Mouse (Mus musculus): ENCODE results near the gene Mybbp1a. TPM values are rescaled to one million over a fixed set of nuclear protein-coding genes. Genes with fewer than 3 reads are reported as not detected.

Gene Mybbp1a
- total RNA-seq, 2 experiments from 2014 or later, result 164 to 264 TPM

DNA sequence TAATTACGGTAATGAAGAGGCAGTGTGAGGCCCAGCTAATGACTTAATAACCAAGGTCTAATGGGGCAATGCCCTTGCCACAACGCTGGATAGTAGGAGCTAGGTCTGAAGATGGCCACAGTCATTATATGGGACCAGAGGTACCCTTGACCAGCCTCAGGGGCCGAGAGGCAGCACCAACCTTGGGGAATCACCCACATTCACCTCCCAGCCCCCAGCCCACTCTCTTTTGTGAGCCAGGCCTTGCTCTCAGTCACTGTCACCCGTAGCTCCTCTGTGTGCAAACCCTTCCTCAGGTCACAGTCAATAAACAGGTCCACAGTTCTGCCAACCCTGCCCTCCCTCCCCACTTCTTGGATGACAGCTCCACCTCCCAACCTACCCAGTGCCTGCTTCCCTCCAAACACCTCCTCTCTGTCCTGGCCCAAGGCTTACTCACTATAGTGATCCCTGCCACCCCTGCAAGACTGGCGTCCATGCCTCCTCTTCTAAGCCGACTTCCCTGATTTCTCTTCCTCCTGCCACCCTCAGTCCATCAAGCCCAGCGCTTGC, 35.0 kb downstream of the Mybbp1a start:
- no peak for ATAC-seq (replicated peaks; ENCODE audit: poor library complexity)

DNA sequence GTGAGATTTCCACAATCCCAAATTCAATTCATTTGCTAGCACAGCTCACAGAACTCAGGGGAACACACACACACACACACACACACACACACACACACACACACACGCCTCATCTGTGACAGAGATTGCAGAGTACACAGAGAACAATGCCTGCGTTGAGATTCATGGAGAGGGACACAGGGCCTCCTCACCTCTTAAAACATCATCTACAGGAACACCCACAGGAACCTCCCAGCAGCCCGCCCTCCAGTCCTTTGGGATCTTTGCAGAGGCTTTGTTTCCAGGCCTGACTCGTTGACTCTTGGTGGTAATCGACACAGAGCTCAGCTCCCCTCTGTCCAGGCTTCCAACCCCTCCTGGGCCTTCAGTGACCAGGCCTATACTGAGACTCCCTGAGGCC, 36.0 kb downstream of the Mybbp1a start:
- ATAC-seq (replicated peaks; ENCODE audit: poor library complexity), result no peak

DNA sequence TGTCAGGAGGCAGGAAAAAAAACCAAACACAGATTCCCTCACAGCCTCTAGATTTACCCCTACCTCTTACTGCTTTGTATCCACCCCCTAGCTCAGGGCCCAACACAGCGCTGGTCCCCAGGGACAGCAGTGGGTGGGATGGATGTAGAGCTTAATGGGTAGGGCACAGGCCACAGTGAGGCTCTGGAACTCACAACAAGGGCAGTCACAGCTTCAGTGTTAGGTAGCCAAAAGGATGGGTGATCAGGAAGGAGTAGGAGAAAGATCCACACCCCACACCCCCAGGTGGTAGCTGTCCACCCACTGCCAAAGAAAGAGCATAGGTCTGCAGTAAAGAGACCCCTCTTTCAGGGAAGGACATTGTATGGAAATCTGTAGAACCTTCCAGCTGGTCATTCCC, 36.5 kb downstream of the Mybbp1a start:
- ATAC-seq (replicated peaks; ENCODE audit: poor library complexity), result no peak

DNA sequence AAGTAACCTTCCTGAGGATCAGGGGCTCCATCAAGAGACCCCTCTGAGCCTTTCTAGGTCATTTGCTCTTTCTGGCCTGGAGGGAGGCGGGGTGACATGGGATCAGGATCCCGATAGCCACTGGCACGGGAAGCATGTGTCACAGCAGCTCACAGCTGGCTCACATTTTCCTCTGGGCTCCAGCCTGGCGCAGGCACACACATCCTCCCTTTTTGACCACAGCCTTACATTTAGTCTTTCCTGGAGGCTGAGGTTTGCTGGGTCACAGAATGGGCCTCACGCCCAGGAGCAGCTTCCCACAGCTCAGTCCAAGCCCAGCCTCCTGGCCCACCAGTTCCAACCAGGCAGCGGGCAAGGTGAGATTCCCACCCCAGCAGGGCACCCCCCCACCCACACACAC, 37.1 kb downstream of the Mybbp1a start:
- no peak for ATAC-seq (replicated peaks; ENCODE audit: poor library complexity)

DNA sequence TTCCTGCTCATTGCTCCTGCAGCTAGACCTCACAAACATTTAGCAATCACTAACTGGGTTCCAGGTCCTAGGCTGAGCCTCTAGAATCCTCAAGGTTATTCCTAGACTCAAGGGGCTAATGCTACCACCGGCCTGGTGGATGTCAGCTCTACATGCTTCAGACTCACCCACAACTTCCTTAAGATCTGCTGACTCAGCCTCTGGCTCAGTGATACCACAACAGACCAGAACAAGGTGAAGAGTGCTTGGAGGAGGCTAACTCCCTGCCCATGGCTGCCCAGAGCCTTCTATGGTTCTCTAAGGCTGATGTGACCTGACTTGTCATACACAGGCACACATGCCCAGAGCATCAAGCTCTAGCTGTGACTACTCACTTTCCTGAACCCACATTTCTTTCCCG, 38.3 kb downstream of the Mybbp1a start:
- ATAC-seq (replicated peaks; ENCODE audit: poor library complexity), result peak; percentile 18; the same call in 1 of the 2 replicates

DNA sequence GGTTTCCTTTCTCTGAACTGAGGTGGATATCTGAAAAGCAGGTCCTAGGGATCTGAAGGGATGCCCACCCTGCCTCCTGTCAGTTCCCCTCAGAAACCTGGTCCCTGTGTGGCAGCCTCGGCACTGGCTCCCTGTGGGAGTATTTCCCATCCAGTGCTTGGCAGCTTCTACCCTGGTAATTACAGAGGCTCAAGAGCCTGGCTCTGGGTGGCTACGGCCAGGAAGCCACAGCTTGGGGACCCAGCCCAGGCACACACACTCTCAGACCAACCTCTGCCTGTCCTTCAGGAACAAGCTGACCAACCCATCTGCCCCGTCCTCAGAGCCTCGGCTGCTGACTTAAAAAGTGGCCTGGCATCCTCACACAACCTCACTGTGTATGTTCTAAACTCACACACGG, 40.2 kb downstream of the Mybbp1a start:
- ATAC-seq (replicated peaks; ENCODE audit: poor library complexity), result no peak

DNA sequence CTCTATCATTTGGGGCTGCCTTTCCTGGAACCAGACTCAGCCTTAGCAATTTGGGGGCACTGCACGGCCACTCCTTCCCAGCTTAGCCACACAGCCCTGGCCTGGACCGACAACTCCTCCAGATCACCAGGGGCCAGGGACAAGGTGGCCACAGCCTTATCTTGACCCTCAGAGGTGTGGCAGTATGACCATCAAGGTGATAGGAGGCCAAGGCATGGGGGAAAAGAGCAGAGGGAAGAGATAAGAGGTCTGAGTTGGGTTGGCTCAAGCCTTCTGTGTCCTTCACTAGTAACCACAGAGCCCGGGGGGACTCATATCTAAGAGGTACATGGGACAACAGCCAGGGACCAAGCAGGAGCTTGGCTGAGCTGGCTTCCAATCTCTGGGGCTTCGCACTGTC, 40.8 kb downstream of the Mybbp1a start:
- ATAC-seq (replicated peaks; ENCODE audit: poor library complexity), result peak; percentile 27

DNA sequence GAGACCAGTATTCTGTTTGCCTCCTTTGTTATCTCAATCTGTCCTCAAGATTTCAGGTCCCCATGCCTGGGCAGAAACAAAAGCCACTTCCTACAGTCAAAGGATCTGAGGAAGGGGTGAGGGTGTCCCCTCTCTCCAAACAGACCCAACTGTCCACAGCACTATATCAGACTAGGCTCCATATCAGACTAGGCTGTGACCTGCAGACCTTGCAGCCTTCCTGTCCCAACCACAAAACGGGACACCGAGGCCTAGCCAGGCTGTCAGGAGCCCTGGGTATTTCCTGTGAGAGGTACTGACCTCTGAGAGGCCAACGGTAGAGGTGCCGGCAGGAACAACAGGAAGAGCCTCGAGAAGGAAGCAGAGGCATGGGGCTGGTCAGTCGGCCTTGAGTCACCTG, 43.4 kb downstream of the Mybbp1a start:
- peak; percentile 36 for ATAC-seq (replicated peaks; ENCODE audit: poor library complexity)

DNA sequence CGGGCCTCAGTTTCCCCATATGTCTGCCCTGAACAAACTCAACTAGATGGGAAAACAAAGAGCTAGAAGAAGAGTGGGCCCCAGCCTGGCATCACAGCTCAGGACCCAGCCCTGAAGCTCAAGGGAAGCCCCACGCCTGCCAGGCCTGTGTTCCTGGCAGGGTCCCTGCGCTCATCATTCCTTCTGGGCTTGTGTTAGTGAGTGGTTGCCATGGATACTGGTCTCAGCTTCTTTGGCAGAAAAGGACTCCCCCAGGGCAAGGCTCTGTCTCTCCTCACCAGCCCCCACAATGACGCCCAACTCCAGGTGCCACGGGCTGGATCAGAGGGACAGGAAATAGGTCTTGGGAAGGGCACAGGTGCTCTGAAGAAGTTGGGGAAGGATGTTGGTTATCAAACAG, 44.0 kb downstream of the Mybbp1a start:
- no peak for ATAC-seq (replicated peaks; ENCODE audit: poor library complexity)

DNA sequence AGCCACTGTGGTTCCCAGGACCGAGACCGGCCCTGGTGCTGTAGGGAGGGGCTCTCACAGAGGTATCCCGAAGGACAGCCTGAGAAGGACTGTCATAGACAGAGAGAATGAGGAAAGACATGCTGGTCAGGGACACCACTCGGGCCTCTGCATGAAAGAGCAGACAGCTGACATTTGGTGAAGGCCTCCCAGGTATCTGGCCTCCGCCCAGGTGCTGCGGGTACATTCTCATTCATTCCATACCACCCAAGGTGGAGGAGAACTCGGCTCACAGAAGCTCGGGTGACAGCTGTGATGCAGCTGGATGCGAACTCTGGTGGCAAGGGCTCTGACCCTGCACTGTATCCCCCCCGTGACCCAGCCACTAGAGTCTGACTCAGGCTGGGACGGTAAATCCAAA, 44.8 kb downstream of the Mybbp1a start:
- no peak for ATAC-seq (replicated peaks; ENCODE audit: poor library complexity)

DNA sequence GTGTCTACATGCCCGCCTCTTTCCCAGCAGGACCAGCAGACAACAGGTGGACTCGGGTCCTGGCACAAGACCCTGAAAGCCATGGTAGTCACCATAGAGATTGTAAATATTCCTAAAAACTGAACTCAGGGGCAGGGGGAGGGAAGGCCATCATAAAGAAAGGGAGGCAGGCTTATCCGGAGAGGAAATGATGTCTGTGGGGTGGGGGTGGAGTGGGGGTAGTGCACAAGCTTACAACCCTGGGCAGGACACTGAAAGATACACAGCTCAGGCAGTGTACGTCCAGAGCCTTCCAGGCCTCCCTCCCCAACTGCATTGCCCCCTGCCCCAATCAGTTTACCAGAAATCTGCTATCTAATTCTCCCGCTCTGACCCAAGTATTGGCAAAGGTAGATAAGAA, 46.0 kb downstream of the Mybbp1a start:
- ATAC-seq (replicated peaks; ENCODE audit: poor library complexity), result no peak

DNA sequence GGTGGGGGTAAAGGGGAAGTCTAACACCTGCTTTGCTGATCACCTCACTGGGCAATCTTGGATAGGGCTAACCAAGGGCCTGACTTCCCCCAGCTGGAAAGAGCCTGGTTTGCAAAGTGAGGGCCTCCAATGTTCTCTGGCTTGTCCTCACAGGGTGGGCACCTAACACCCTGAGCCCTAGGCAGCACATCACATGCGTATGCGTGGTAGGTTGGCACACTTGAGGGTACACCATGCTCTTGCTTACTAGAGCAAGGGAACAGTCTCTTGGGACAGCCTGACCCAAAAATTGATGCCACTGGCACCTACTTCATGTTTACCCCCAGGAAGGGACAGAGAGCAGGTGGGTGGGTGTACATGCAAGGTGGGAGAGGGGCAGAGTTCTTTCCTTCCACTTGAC, 46.6 kb downstream of the Mybbp1a start:
- no peak for ATAC-seq (replicated peaks; ENCODE audit: poor library complexity)

DNA sequence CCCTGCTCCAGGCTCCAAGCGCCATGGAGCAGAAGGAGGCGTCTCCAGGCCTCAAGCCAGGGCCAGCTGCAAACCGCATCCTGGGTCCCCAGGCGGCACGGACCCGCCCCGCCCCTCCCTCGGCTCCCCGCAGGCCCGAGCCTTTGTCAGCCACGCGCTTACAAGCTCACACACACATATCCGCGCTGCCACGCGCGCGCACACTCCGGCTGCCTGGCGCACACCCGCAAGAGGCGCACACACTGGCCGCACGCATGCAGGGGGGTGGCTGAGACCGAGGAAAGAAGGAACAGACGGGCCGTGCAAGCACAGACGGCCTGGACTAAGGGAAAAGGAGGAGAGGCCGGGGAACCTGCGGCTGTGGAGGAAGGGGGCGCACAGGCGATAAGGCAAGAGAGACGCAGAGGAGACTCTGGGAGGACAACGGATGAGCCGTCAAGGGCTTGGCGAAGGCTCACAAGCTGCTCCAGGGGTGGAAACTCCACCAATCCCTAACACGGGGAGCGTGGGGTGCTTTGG, 47.7 kb downstream of the Mybbp1a start:
- peak; percentile 32 for ATAC-seq (replicated peaks; ENCODE audit: poor library complexity)

DNA sequence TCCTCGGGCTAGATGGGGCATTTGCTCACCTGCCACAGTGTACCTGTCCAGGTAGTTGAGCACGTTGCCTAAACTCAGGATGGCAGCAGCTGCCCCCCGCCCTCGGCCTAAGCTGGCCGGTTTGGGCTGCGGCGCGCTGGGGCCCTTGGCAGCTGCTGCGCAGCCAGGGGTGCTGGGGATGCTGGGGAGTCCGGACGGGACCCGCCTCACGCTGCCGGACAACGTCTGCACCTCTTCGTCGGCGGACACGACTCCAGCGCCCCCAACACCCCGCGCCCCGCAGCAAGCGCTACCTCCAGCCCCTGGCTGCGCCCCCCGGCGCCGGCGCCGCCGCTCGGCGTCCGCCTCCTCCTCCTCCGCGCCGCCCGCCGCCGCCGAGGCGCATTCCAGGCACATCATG, 48.2 kb downstream of the Mybbp1a start:
- no peak for ATAC-seq (replicated peaks; ENCODE audit: poor library complexity)

DNA sequence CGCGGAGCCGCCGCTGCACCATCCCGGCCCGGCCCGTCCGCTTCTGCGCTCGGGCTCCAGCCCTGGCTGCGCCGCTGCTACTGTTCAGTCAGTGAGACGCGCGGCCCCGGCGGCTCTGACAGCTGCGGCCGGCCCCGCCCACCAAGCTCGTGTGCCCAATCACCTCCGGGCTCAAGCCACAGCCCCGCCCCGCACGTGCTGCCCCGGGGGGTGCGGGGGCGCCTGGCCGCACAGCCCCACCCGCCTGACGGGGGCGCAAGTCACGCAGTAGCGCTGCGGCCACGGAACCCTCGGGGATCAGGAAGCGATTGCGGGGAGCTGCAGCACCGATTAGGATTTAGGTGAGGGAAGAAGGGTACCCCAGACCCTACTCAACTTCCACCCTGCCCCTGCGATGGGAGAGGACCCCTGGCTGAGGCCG, 48.7 kb downstream of the Mybbp1a start, which contains the start of gene Spns2:
Spns2 (minus strand) TSS at position 24 of the 421 bp plus-strand sequence.
- ATAC-seq (replicated peaks; ENCODE audit: poor library complexity), result peak; percentile 75

DNA sequence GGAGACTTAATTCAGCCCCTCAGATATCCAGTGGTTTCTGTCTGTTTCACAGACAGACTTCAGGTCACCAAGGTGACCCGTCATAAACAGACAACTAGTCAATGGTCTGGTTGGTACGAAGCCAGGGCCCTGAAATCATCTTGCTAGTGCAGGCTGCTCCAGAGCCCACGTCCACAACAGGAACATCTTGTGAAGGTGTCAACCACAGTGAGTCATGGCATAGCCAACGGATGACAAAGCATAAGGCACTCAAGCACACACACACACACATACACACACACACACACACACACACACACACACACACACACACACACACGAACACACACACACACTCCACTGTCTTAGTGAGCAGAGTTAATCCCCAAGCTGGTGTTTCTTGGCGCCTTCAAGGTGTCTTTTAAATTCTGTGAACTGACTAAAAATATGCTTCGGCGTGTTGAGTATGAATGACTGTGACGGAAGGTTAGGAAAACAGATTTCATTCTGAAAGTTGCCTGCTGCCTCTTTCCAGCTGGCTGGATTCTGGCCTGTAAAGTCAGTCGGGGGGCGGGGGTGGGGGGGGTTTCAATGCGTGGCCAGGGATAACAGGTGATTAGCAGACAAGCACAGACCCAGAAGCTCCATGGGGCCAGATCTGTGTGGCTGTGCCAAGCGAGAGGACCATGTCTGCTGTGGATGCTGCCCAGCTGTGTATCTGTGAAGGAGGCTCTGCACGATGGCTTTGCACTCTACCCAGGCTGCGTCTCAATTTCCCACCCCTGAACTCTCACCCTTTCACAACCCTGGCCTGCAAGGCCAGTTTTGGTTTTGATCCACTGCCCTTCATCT, 50.2 kb downstream of the Mybbp1a start:
- ATAC-seq (replicated peaks; ENCODE audit: poor library complexity), result no peak

DNA sequence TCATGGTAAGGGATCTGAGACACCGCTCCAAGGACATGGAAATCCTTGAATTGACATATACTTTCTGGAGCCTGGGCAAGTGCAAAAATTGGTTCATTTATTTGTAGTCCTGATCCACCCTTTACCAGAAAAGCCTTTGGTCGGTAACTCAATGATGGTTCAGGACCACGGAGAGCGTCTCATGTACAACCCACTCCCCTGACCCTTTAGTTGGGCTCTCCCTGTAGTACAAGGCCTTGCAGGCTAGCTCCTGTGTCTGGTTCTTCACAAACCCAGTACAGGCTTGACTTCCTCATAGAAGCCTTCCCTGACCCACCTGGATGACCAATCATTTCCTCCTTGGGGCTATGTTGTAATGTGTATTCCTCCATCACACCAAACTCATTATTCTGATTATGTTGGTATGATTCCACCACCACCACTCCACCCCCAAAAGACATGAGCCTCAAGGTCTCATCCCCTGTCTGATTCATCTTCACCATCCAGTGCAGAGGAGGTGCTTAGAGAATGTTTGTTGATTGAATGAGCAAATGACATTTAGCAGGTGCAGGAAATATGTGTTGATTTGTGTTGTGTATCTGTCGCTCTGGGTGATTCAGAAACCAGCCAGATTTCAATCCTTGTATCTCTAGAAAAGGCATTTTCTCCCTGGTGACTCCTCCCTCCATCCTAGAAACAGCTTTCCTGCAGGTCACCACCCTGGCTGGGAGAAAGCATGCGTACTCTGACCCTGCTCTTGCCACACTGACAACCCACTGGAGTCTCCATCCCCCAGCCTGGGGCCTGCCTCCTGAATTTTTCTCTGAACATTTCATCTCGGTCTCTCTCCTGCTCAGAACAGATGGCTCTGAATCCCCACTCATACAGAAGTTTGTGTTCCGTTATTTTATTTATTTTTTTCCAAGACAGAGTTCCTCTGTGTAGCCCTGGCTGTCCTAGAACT, 53.2 kb downstream of the Mybbp1a start:
- peak; percentile 27 for ATAC-seq (replicated peaks; ENCODE audit: poor library complexity)

DNA sequence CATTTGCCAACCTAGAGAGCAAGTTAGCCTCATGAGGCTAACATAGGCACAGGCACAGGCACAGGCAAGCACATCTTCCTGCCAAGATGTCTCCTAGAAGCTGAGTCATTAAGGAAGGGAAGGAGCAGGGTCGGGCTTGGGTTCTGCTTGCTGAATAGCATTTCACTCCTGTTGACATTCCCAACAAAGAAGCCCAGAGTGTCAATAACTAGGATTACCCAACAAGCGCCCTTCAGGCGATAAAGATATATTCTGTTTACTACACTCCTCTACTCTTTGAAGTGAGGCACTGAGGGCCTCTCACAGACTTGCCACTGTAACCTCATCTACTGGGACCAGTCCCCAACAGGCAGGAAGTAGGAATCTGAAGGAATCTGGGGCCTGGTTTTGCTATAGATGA, 54.9 kb downstream of the Mybbp1a start:
- ATAC-seq (replicated peaks; ENCODE audit: poor library complexity), result no peak

DNA sequence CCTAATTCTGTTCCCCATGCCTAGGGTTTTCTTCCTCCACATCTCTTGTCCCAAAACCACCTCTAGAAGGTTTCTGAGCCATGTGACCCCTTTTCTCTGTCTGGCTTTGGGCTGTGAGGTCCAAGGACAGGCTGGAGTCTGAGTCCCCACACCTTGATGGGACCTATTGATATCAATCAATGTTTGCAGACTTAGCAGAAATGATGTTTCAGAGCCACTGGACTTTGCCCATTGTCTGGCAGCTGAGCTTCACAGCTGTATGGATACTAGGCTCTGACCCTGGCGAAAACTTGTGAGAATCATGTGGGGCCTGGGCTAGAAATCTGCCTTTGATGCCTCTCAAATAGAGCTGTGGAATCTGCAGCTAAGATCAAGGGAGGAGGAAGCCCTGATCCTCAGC, 55.6 kb downstream of the Mybbp1a start:
- ATAC-seq (replicated peaks; ENCODE audit: poor library complexity), result no peak

DNA sequence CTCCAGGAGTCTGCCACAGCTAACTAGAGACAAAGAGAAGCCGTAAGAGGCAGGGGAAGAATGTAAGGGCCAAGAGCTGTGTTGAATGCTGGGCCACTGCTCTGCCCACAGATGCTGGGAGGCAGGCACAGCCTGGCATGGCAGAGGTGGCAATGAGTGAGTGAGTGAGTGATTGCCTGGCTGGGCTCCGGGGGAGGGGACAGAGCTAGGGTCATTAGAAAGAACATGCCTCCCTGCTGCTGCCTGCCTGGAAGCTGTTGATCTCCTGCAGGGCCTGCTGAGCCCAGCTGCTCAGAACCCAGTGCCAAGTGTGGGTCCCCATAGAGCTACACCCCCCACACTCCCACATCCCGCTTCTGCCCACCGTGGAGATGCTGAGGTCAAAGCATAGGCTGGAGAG, 56.2 kb downstream of the Mybbp1a start:
- ATAC-seq (replicated peaks; ENCODE audit: poor library complexity), result no peak

DNA sequence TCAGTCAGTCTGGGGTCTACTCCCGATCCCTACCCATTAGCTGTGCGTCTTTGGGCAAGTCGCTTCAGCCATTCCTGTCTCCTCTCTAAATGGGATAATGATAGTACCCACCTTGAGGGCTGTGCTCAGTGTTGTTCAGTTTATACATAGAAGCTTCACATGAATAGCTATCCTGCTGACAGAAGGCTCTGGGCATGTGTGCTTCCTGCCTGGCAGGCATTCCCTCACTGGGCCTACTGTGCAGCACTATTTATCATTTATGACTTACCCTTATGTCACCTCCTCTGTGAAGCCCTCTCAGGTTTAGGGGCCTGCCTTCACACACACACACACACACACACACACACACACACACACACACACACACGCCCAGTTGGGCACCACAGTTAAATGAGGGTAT, 59.0 kb downstream of the Mybbp1a start:
- ATAC-seq (replicated peaks; ENCODE audit: poor library complexity), result no peak
